Mouse (Mus musculus): ENCODE results near the gene Slc2a3. TPM values are rescaled to one million over a fixed set of nuclear protein-coding genes. Genes with fewer than 3 reads are reported as not detected.

Slc2a3 gene
- polyA plus RNA-seq, 1 experiment = 0.66 TPM

- Histone ChIP-seq H3ac (ENCODE audit: control insufficient read depth, insufficient read length, low read depth) (no peak overlapping the region), H3K79me3 (ENCODE audit: low read depth) (no peaks in the 10 kb centered on the region), H3K79me2 (ENCODE audit: control insufficient read depth, insufficient read depth) (no peaks in the 10 kb centered on the region), H3K36me3 (ENCODE audit: control insufficient read depth, insufficient read depth) (no peaks in the 10 kb centered on the region), H3K27me3 (ENCODE audit: control insufficient read depth, insufficient read depth, insufficient read length) (no peaks in the 10 kb centered on the region), H3K4me3 (ENCODE audit: insufficient read depth, poor library complexity, severe bottlenecking) (no peak overlapping the region)
- TF ChIP-seq MYOG (IDR thresholded peaks at IDR 0.05; ENCODE audit: control insufficient read depth, extremely low read depth, insufficient read length) (no peak), FOSL1 (IDR thresholded peaks at IDR 0.05; ENCODE audit: insufficient read depth, low read length, poor library complexity, severe bottlenecking) (no peak), MAX (IDR thresholded peaks at IDR 0.05) (no peak), USF1 (IDR thresholded peaks at IDR 0.05; ENCODE audit: low read depth) (no peak), CTCF (IDR thresholded peaks at IDR 0.05; ENCODE audit: control insufficient read depth, insufficient read depth, insufficient read length) (no peak), CEBPB (IDR thresholded peaks at IDR 0.05; ENCODE audit: low read depth) (no peak), MYOD1 (IDR thresholded peaks at IDR 0.05; ENCODE audit: control insufficient read depth, insufficient read length, low read depth) (no peak)
These were observed 36.0 kb downstream of the Slc2a3 start for GRCm38 (mm10) chr6:122765298-122765956.

- H3ac ChIP-seq (ENCODE audit: control insufficient read depth, insufficient read length, low read depth) = peak overlapping the region; percentile 16
- TF ChIP-seq CEBPB (IDR thresholded peaks at IDR 0.05; ENCODE audit: low read depth) = no peak
- TF ChIP-seq MYOD1 (IDR thresholded peaks at IDR 0.05; ENCODE audit: control insufficient read depth, insufficient read length, low read depth) = peak; percentile 71
- H3K4me3 ChIP-seq (ENCODE audit: insufficient read depth, poor library complexity, severe bottlenecking) = peak overlapping the region; percentile 11
- H3K36me3 ChIP-seq (ENCODE audit: control insufficient read depth, insufficient read depth) = no peaks in the 10 kb centered on the region
- no peaks in the 10 kb centered on the region for H3K79me2 ChIP-seq (ENCODE audit: control insufficient read depth, insufficient read depth)
- H3K79me3 ChIP-seq (ENCODE audit: low read depth) = no peaks in the 10 kb centered on the region
- H3K27me3 ChIP-seq (ENCODE audit: control insufficient read depth, insufficient read depth, insufficient read length) = no peaks in the 10 kb centered on the region
These were observed 36.8 kb downstream of the Slc2a3 start for GRCm38 (mm10) chr6:122764446-122765297.

GRCm38 (mm10) chr6:122763844-122764445 lies 37.5 kb downstream of the Slc2a3 start:
- H3K36me3 ChIP-seq (ENCODE audit: control insufficient read depth, insufficient read depth) = no peaks in the 10 kb centered on the region
- H3K27me3 ChIP-seq (ENCODE audit: control insufficient read depth, insufficient read depth, insufficient read length) = no peaks in the 10 kb centered on the region
- no peaks in the 10 kb centered on the region for H3K79me2 ChIP-seq (ENCODE audit: control insufficient read depth, insufficient read depth)
- H3K79me3 ChIP-seq (ENCODE audit: low read depth) = no peaks in the 10 kb centered on the region
- no peak overlapping the region for H3ac ChIP-seq (ENCODE audit: control insufficient read depth, insufficient read length, low read depth)
- peak overlapping the region; percentile 11 for H3K4me3 ChIP-seq (ENCODE audit: insufficient read depth, poor library complexity, severe bottlenecking)
- TF ChIP-seq CEBPB (IDR thresholded peaks at IDR 0.05; ENCODE audit: low read depth) (no peak), FOSL1 (IDR thresholded peaks at IDR 0.05; ENCODE audit: insufficient read depth, low read length, poor library complexity, severe bottlenecking) (no peak), USF1 (IDR thresholded peaks at IDR 0.05; ENCODE audit: low read depth) (no peak), CTCF (IDR thresholded peaks at IDR 0.05; ENCODE audit: control insufficient read depth, insufficient read depth, insufficient read length) (no peak), MAX (IDR thresholded peaks at IDR 0.05) (no peak), MYOG (IDR thresholded peaks at IDR 0.05; ENCODE audit: control insufficient read depth, extremely low read depth, insufficient read length) (no peak), MYOD1 (IDR thresholded peaks at IDR 0.05; ENCODE audit: control insufficient read depth, insufficient read length, low read depth) (no peak)

GRCm38 (mm10) chr6:122762952-122763700 lies 38.3 kb downstream of the Slc2a3 start:
- Histone ChIP-seq H3K4me3 (ENCODE audit: insufficient read depth, poor library complexity, severe bottlenecking) (no peak overlapping the region), H3K27me3 (ENCODE audit: control insufficient read depth, insufficient read depth, insufficient read length) (no peaks in the 10 kb centered on the region), H3K36me3 (ENCODE audit: control insufficient read depth, insufficient read depth) (no peaks in the 10 kb centered on the region), H3K79me2 (ENCODE audit: control insufficient read depth, insufficient read depth) (no peaks in the 10 kb centered on the region), H3K79me3 (ENCODE audit: low read depth) (no peaks in the 10 kb centered on the region), H3ac (ENCODE audit: control insufficient read depth, insufficient read length, low read depth) (no peak overlapping the region)
- TF ChIP-seq CEBPB (IDR thresholded peaks at IDR 0.05; ENCODE audit: low read depth) = no peak
- no peak for TF ChIP-seq CTCF (IDR thresholded peaks at IDR 0.05; ENCODE audit: control insufficient read depth, insufficient read depth, insufficient read length)
- no peak for TF ChIP-seq MAX (IDR thresholded peaks at IDR 0.05)
- TF ChIP-seq USF1 (IDR thresholded peaks at IDR 0.05; ENCODE audit: low read depth) = no peak
- no peak for TF ChIP-seq MYOD1 (IDR thresholded peaks at IDR 0.05; ENCODE audit: control insufficient read depth, insufficient read length, low read depth)
- TF ChIP-seq MYOG (IDR thresholded peaks at IDR 0.05; ENCODE audit: control insufficient read depth, extremely low read depth, insufficient read length) = no peak
- no peak for TF ChIP-seq FOSL1 (IDR thresholded peaks at IDR 0.05; ENCODE audit: insufficient read depth, low read length, poor library complexity, severe bottlenecking)

GRCm38 (mm10) chr6:122762480-122762879 lies 39.0 kb downstream of the Slc2a3 start:
- no peak for TF ChIP-seq MYOD1 (IDR thresholded peaks at IDR 0.05; ENCODE audit: control insufficient read depth, insufficient read length, low read depth)
- TF ChIP-seq CTCF (IDR thresholded peaks at IDR 0.05; ENCODE audit: control insufficient read depth, insufficient read depth, insufficient read length) = no peak
- TF ChIP-seq MYOG (IDR thresholded peaks at IDR 0.05; ENCODE audit: control insufficient read depth, extremely low read depth, insufficient read length) = no peak
- no peak for TF ChIP-seq CEBPB (IDR thresholded peaks at IDR 0.05; ENCODE audit: low read depth)
- no peak for TF ChIP-seq FOSL1 (IDR thresholded peaks at IDR 0.05; ENCODE audit: insufficient read depth, low read length, poor library complexity, severe bottlenecking)
- TF ChIP-seq MAX (IDR thresholded peaks at IDR 0.05) = no peak
- no peak overlapping the region for H3ac ChIP-seq (ENCODE audit: control insufficient read depth, insufficient read length, low read depth)
- H3K4me3 ChIP-seq (ENCODE audit: insufficient read depth, poor library complexity, severe bottlenecking) = no peak overlapping the region
- H3K79me3 ChIP-seq (ENCODE audit: low read depth) = no peaks in the 10 kb centered on the region
- no peaks in the 10 kb centered on the region for H3K36me3 ChIP-seq (ENCODE audit: control insufficient read depth, insufficient read depth)
- no peaks in the 10 kb centered on the region for H3K79me2 ChIP-seq (ENCODE audit: control insufficient read depth, insufficient read depth)
- H3K27me3 ChIP-seq (ENCODE audit: control insufficient read depth, insufficient read depth, insufficient read length) = no peaks in the 10 kb centered on the region
